Mouse (Mus musculus): ENCODE results near the gene Mgll. TPM values are rescaled to one million over a fixed set of nuclear protein-coding genes. Genes with fewer than 3 reads are reported as not detected.

Mgll gene
- polyA plus RNA-seq, 1 experiment from 2014 or later: 8.6 TPM

GRCm38 (mm10) chr6:88690211-88690610, 34.0 kb upstream of the Mgll start:
- DNase-seq (ENCODE audit: low spot score) (no peak), ATAC-seq (ENCODE audit: insufficient read depth, low FRiP score, low TSS enrichment) (no peak)
- no peaks in the 10 kb centered on the region for H3K27me3 ChIP-seq (ENCODE audit: control insufficient read depth, insufficient read depth, low read length)
- H3K4me1 ChIP-seq (ENCODE audit: control insufficient read depth, insufficient read depth, low read length): no peaks in the 10 kb centered on the region
- 75% methylated on average over 3 of the region's 3 CpGs for WGBS
- H3K27ac ChIP-seq (ENCODE audit: low read depth, low read length): no peak overlapping the region
- H3K4me3 ChIP-seq (ENCODE audit: low read depth, low read length): no peak overlapping the region
- H3K36me3 ChIP-seq (ENCODE audit: control insufficient read depth, insufficient read depth, low read length): no peaks in the 10 kb centered on the region
- no peak overlapping the region for H3K4me2 ChIP-seq (ENCODE audit: low read depth)
- no peak overlapping the region for H3K9ac ChIP-seq (ENCODE audit: low read length)
- no peaks in the 10 kb centered on the region for H3K9me3 ChIP-seq (ENCODE audit: control insufficient read depth, low read length)

- Histone ChIP-seq H3K4me2 (ENCODE audit: low read depth) (no peak overlapping the region), H3K27ac (ENCODE audit: low read depth, low read length) (no peak overlapping the region), H3K4me1 (ENCODE audit: control insufficient read depth, insufficient read depth, low read length) (no peaks in the 10 kb centered on the region), H3K4me3 (ENCODE audit: low read depth, low read length) (no peak overlapping the region), H3K36me3 (ENCODE audit: control insufficient read depth, insufficient read depth, low read length) (no peaks in the 10 kb centered on the region), H3K9ac (ENCODE audit: low read length) (no peak overlapping the region), H3K9me3 (ENCODE audit: control insufficient read depth, low read length) (no peaks in the 10 kb centered on the region), H3K27me3 (ENCODE audit: control insufficient read depth, insufficient read depth, low read length) (no peaks in the 10 kb centered on the region)
- no peak for ATAC-seq (ENCODE audit: insufficient read depth, low FRiP score, low TSS enrichment)
- 87% methylated on average over 2 of the region's 2 CpGs for WGBS
- DNase-seq (ENCODE audit: low spot score): no peak
Observed at GRCm38 (mm10) chr6:88691361-88691760, 32.9 kb upstream of the Mgll start.

- DNase-seq (ENCODE audit: low spot score) (no peak), ATAC-seq (ENCODE audit: insufficient read depth, low FRiP score, low TSS enrichment) (no peak)
- Histone ChIP-seq H3K4me3 (ENCODE audit: low read depth, low read length) (no peak overlapping the region), H3K36me3 (ENCODE audit: control insufficient read depth, insufficient read depth, low read length) (no peaks in the 10 kb centered on the region), H3K27ac (ENCODE audit: low read depth, low read length) (no peak overlapping the region), H3K4me2 (ENCODE audit: low read depth) (no peak overlapping the region), H3K4me1 (ENCODE audit: control insufficient read depth, insufficient read depth, low read length) (no peaks in the 10 kb centered on the region), H3K9me3 (ENCODE audit: control insufficient read depth, low read length) (no peaks in the 10 kb centered on the region), H3K27me3 (ENCODE audit: control insufficient read depth, insufficient read depth, low read length) (no peaks in the 10 kb centered on the region), H3K9ac (ENCODE audit: low read length) (no peak overlapping the region)
- WGBS: 91% methylated on average over 1 of the region's 1 CpGs
Observed at GRCm38 (mm10) chr6:88702887-88703286, 21.3 kb upstream of the Mgll start.

DNA sequence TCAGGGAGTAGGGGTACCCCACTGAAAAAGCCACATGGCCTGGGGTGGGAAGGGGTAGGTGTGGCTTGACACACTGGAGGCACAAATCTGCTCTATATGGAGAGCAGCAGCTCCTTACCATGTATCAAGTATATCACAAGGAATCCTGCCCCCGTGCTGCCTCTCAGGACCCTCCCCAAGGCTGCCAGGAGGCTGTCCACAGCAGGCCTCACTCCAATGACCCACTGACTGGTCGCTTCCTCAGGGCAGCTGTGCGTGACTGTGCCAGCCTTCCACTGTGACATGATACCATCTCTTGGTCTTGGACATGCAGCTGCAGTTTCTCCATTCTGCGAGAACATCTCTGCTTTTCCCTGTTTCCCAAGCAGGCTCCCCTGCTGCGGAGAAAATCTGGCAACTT, 20.5 kb upstream of the Mgll start:
- no peaks in the 10 kb centered on the region for H3K36me3 ChIP-seq (ENCODE audit: control insufficient read depth, insufficient read depth, low read length)
- no peaks in the 10 kb centered on the region for H3K9me3 ChIP-seq (ENCODE audit: control insufficient read depth, low read length)
- 88% methylated on average over 5 of the region's 5 CpGs for WGBS
- H3K27ac ChIP-seq (ENCODE audit: low read depth, low read length): no peak overlapping the region
- no peaks in the 10 kb centered on the region for H3K27me3 ChIP-seq (ENCODE audit: control insufficient read depth, insufficient read depth, low read length)
- no peaks in the 10 kb centered on the region for H3K4me1 ChIP-seq (ENCODE audit: control insufficient read depth, insufficient read depth, low read length)
- DNase-seq (ENCODE audit: low spot score): no peak
- no peak overlapping the region for H3K4me3 ChIP-seq (ENCODE audit: low read depth, low read length)
- H3K9ac ChIP-seq (ENCODE audit: low read length): no peak overlapping the region
- ATAC-seq (ENCODE audit: insufficient read depth, low FRiP score, low TSS enrichment): no peak
- no peak overlapping the region for H3K4me2 ChIP-seq (ENCODE audit: low read depth)

- Histone ChIP-seq H3K4me1 (ENCODE audit: control insufficient read depth, insufficient read depth, low read length) (no peaks in the 10 kb centered on the region), H3K9me3 (ENCODE audit: control insufficient read depth, low read length) (no peaks in the 10 kb centered on the region), H3K36me3 (ENCODE audit: control insufficient read depth, insufficient read depth, low read length) (no peaks in the 10 kb centered on the region), H3K9ac (ENCODE audit: low read length) (no peak overlapping the region), H3K4me3 (ENCODE audit: low read depth, low read length) (no peak overlapping the region), H3K4me2 (ENCODE audit: low read depth) (no peak overlapping the region), H3K27me3 (ENCODE audit: control insufficient read depth, insufficient read depth, low read length) (no peaks in the 10 kb centered on the region), H3K27ac (ENCODE audit: low read depth, low read length) (no peak overlapping the region)
- ATAC-seq (ENCODE audit: insufficient read depth, low FRiP score, low TSS enrichment) (no peak), DNase-seq (ENCODE audit: low spot score) (no peak)
- WGBS: 77% methylated on average over 8 of the region's 8 CpGs
Observed at GRCm38 (mm10) chr6:88708401-88709278, 15.6 kb upstream of the Mgll start.

DNA sequence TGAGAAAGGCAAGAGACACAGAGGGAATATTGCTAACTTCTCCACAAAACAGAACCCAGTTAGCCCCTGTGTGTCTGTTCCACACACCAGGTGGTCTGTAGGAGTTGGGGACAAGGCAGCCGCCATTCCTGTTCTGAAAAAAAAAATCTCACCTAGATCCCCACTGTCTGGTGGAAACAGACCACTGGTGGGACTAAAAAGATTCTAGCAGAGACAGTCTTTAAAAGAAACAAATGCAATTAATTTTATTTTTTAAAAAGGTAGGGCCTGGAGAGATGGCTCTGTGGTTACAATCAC, 15.0 kb upstream of the Mgll start:
- Histone ChIP-seq H3K4me3 (ENCODE audit: low read depth, low read length) (no peak overlapping the region), H3K36me3 (ENCODE audit: control insufficient read depth, insufficient read depth, low read length) (no peaks in the 10 kb centered on the region), H3K9me3 (ENCODE audit: control insufficient read depth, low read length) (no peaks in the 10 kb centered on the region), H3K9ac (ENCODE audit: low read length) (no peak overlapping the region), H3K27ac (ENCODE audit: low read depth, low read length) (no peak overlapping the region), H3K4me1 (ENCODE audit: control insufficient read depth, insufficient read depth, low read length) (no peaks in the 10 kb centered on the region), H3K27me3 (ENCODE audit: control insufficient read depth, insufficient read depth, low read length) (no peaks in the 10 kb centered on the region), H3K4me2 (ENCODE audit: low read depth) (no peak overlapping the region)
- ATAC-seq (ENCODE audit: insufficient read depth, low FRiP score, low TSS enrichment): no peak
- DNase-seq (ENCODE audit: low spot score): no peak
- 81% methylated on average over 1 of the region's 1 CpGs for WGBS

- no peaks in the 10 kb centered on the region for H3K9me3 ChIP-seq (ENCODE audit: control insufficient read depth, low read length)
- no peak overlapping the region for H3K9ac ChIP-seq (ENCODE audit: low read length)
- H3K4me3 ChIP-seq (ENCODE audit: low read depth, low read length): no peak overlapping the region
- H3K4me1 ChIP-seq (ENCODE audit: control insufficient read depth, insufficient read depth, low read length): no peaks in the 10 kb centered on the region
- ATAC-seq (ENCODE audit: insufficient read depth, low FRiP score, low TSS enrichment): no peak
- H3K4me2 ChIP-seq (ENCODE audit: low read depth): no peak overlapping the region
- no peak overlapping the region for H3K27ac ChIP-seq (ENCODE audit: low read depth, low read length)
- H3K36me3 ChIP-seq (ENCODE audit: control insufficient read depth, insufficient read depth, low read length): no peaks in the 10 kb centered on the region
- no peaks in the 10 kb centered on the region for H3K27me3 ChIP-seq (ENCODE audit: control insufficient read depth, insufficient read depth, low read length)
- DNase-seq (ENCODE audit: low spot score): no peak
- 82% methylated on average over 3 of the region's 3 CpGs for WGBS
Observed at GRCm38 (mm10) chr6:88711313-88711712, 12.9 kb upstream of the Mgll start.

GRCm38 (mm10) chr6:88712083-88712482, 12.1 kb upstream of the Mgll start:
- Histone ChIP-seq H3K36me3 (ENCODE audit: control insufficient read depth, insufficient read depth, low read length) (no peaks in the 10 kb centered on the region), H3K4me2 (ENCODE audit: low read depth) (no peak overlapping the region), H3K4me1 (ENCODE audit: control insufficient read depth, insufficient read depth, low read length) (no peaks in the 10 kb centered on the region), H3K27ac (ENCODE audit: low read depth, low read length) (no peak overlapping the region), H3K9me3 (ENCODE audit: control insufficient read depth, low read length) (no peaks in the 10 kb centered on the region), H3K4me3 (ENCODE audit: low read depth, low read length) (no peak overlapping the region), H3K27me3 (ENCODE audit: control insufficient read depth, insufficient read depth, low read length) (no peaks in the 10 kb centered on the region), H3K9ac (ENCODE audit: low read length) (no peak overlapping the region)
- DNase-seq (ENCODE audit: low spot score) (no peak), ATAC-seq (ENCODE audit: insufficient read depth, low FRiP score, low TSS enrichment) (no peak)
- WGBS: 89% methylated on average over 4 of the region's 4 CpGs

DNA sequence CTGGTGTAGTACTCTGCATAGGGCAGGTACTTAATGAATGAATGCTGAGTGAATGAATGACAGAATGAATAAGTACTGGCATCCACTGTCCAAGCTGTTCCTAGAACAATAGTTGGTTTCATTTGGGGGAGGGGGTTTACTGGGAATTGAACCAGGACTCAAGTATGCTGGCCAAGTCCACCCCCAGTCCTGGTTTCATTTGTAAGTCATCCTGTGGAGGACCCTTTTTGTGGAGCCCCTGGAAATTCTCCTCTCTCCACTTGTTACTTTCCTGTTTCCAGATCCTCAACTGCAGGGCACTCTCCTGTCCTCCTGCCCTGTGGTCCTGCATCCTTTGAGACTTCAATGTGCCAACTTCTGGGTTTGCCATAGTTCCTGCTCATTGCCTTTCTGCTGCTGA, 10.9 kb upstream of the Mgll start:
- Histone ChIP-seq H3K9ac (ENCODE audit: low read length) (no peak overlapping the region), H3K36me3 (ENCODE audit: control insufficient read depth, insufficient read depth, low read length) (no peaks in the 10 kb centered on the region), H3K4me1 (ENCODE audit: control insufficient read depth, insufficient read depth, low read length) (no peaks in the 10 kb centered on the region), H3K4me3 (ENCODE audit: low read depth, low read length) (no peak overlapping the region), H3K27me3 (ENCODE audit: control insufficient read depth, insufficient read depth, low read length) (no peaks in the 10 kb centered on the region), H3K4me2 (ENCODE audit: low read depth) (no peak overlapping the region), H3K9me3 (ENCODE audit: control insufficient read depth, low read length) (no peaks in the 10 kb centered on the region), H3K27ac (ENCODE audit: low read depth, low read length) (no peak overlapping the region)
- ATAC-seq (ENCODE audit: insufficient read depth, low FRiP score, low TSS enrichment) (no peak), DNase-seq (ENCODE audit: low spot score) (no peak)
